Mouse (Mus musculus): ENCODE results near the gene Htr5a.
A peak's percentile ranks its signal among the peaks of the same experiment; 100 is the strongest.

The Htr5a gene

DNA sequence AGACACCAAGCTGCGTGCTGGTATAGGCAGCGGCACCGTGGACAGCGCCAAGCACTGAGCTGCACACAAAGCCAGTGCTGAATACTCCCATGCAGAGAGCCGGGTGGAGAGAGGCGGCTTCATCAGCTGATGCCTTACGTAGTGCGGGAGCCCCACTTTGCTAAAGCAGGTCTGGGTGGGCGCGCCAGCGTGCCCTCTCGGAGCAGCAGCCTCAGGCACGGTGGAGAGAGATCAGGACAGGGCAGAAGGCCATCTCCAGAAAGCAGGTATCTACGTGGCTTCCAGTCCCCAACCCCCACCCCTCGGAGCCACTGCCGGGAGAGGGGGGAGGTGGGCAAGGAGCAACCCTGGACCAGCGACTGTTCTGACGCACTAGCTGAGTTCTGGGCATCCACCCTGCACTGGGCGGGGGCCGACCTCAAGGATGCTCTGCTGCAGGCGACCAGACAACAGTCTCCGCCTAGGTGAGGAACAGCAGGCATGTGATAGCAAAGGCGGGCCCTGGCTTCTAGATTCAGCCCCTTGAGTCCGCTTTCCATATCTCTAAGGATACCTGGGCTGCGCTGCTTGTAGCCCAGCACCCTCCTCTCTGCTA, at the start of gene Htr5a:
Htr5a (plus strand) TSS at position 449 of the 595 bp plus-strand sequence.
- peak in 1 of 2 experiments; percentile 20 for DNase-seq (ENCODE audit: low spot score in 2 of 2)

DNA sequence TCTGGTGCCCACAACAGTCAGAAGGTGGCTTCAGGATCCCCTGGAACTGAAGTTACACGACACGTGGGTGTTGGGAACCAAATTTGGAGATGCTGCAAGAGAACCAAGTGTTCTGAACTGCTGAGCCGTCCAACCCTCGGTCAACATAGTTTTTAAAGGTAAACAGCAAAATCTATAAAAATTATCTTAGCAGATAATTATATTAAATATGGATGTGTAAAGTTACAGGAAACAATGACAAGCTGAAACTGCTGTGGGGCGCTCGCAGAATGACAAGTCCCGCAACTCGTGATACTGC, 49.8 kb upstream of the Htr5a start:
- DNase-seq (ENCODE audit: low spot score in 2 of 2) = no peak

DNA sequence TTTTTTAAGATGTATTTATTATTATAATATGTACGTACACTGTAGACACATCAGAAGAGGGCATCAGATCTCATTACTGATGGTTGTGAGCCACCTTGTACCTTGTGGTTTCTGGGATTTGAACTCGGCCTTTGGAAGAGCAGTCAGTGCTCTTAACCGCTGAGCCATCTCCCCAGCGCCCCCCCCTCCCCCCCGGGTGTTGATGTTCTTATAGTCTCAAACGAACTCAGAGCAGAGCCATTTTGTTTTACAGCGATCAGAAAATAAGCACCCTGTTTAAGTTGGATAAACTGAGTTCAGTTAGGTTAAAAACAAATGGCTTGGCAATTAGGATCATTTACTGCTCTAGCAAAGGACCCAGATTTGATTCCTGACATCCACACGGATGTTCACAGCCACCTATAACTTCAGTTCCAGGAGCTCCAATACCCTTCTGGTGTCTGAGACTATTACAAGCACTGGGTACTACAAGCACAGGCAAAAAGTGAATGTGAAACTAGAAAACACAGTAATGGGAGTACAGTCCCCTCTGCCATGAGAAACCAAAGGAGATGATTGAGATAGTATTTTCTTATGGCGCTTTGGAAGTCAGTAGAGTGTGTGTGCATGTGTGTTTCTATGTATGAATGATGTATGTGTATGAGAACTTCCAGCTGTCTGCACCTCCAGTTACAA, 49.3 kb upstream of the Htr5a start:
- no peak for DNase-seq (ENCODE audit: low spot score in 2 of 2)

DNA sequence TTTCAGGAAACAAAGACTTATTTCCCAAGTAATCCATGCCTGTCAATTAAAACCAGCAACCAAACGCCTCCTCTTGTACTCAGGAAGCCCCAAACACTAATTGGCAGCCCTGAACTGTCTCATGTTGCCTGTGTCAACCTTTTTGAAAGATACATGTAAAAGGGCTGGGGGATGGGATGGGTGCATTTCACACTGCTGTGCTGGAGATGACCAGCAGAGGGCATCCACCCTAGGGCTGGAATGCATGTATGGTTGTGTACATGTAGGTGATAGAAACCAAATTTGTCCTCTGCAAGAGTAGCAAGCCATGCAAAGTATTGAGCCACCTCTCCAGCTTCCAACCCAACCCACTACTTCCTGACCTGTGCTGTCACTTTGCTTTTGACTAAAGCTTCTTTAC, 48.0 kb upstream of the Htr5a start:
- DNase-seq (ENCODE audit: low spot score in 2 of 2) = peak; percentile 56 to 75

DNA sequence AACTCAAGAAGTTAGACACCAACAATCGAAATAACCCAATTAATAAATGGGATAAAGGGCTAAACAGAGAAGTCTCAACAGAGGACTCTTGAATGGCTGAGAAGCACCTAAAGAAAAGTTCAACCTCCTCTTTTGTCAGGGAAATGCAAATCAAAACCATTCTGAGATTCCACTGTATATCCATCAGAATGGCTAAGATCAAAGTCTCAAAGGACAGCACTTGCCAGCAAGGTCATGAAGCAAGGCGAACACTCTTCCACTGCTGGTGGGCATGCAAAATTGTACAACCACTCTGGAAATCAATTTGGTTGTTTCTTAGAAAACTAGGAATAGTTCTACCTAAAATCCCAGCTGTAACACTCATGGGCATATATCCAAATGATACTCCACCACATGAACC, 27.7 kb upstream of the Htr5a start:
- no peak for DNase-seq (ENCODE audit: low spot score in 2 of 2)

DNA sequence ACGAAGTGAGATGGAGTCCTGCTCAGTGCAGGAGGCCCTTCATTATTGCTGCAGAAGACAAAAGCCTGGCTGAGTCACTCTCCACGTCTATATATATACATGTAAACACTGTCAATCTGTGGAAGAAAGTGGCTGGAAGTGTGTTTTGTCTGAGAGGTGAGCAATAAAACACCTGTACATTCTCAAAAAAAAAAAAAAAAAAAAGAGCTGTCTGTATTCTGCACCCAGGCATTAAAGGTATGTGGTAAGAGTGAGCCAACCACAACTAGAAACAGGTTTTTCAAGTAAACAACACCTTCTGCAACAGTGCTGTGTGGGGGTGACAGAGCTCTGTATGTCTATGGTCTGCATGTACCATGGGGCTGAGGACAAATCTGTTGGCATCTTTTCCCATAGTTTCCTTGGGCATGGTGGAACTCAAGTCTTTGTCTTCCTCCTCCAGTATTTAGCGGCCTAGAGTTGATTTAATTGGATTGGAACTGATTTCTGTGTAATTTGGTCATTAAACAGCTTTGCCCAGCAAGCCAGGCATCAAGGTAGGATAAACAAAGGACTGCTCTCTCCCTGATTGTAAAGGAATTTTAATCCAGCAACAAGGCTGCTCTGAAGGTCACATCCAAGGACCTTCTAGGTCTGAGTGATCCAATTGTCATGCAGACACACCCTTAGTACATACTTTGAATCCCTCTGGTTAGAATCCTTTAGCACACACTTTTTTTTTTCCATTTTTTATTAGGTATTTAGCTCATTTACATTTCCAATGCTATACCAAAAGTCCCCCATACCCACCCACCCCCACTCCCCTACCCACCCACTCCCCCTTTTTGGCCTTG, 22.9 kb upstream of the Htr5a start:
- DNase-seq (ENCODE audit: low spot score in 2 of 2) = no peak

DNA sequence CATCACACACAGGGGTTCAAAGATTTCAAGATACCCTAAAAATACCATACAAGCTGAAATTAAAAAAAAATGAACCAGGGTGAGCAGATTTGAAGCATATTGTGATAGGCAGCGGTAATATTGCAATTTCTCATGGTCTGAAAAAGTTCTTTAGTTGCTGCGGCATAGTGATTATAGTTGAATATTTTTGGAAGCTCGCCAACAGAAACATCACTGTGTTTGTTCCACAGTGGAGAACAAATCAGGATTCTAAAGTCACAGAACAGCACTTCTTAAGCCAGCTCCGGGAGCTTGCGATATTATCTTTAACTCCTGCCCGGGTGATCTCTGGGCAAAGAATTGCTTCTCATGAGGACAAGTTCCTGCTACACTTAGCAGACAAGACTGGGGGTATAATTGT, 20.8 kb upstream of the Htr5a start:
- no peak for DNase-seq (ENCODE audit: low spot score in 2 of 2)

DNA sequence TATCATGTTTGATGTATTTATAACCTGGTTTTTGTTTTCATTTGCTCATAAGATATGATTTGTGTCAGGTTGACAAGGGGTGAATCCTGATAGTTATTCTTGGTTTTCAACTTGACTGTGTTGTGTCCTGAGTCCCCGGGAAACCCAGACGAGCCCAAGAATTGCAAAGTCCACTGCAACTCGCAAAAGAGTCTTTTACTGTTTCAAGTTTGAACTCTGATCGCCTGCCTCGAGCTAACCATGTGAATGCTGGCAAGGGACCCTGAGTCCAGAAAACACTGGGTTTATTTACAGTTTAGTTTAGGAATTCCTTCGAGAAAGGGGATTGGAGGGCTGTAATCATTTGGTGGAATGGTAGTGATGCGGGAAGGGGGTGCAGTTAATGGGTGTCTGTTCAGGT, 14.0 kb upstream of the Htr5a start:
- DNase-seq (ENCODE audit: low spot score in 2 of 2) = no peak

DNA sequence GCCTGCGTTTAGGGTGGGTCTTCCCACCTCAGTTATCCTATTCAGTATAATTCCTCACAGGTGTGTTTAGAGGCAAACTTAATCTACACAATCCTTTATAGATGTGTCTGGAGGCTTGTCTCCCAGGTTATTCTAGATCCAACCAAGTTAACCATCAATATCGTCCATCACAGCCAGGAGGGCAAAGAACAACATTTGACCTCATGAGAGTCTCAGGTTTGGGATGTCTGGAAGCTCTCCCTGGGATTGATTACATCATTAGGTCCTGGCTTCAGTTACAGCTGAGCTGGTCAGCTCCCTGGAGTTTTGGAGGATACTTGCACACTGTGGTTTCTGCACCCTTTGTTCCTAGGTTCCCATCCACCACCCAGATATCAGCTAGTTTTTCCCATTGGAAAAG, 6.9 kb upstream of the Htr5a start:
- DNase-seq (ENCODE audit: low spot score in 2 of 2) = no peak

DNA sequence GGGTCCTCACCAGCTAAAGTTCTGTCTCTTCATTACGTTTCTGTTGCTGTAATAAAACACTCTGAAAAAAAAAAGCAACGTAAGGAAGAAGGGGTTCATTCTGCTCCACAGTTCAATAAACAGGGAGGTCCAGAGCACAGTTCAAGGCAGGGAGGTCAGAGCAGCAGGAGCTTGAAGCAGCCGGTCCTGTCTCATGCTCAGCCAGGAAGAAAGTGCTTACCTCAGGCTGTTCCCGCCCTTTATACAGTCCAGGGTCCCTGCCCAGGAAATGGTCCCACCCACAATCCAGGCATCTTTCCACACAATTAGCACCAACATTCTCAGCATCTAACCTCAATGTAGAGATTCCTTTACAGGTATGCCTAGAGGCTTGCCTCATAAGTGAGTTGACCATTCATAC, 3.9 kb upstream of the Htr5a start:
- DNase-seq (ENCODE audit: low spot score in 2 of 2) = no peak

DNA sequence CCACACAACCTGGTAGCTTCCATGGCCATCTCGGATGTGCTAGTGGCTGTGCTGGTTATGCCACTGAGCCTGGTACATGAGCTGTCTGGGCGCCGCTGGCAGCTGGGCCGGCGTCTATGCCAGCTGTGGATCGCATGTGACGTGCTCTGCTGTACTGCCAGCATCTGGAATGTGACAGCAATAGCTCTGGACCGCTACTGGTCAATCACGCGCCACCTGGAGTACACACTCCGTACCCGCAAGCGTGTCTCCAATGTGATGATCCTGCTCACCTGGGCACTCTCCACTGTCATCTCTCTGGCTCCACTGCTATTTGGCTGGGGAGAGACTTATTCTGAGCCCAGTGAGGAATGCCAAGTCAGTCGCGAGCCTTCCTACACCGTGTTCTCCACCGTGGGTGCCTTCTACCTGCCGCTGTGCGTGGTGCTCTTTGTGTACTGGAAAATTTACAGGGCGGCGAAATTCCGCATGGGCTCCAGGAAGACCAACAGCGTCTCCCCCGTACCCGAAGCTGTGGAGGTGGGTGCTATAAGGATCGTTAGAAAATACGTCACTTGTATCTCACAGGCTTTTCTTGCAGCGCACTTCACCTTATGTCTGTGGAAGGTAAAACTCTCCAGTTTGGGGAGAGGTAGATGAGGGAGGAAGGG, 847 bp downstream of the Htr5a start:
- no peak for DNase-seq (ENCODE audit: low spot score in 2 of 2)

DNA sequence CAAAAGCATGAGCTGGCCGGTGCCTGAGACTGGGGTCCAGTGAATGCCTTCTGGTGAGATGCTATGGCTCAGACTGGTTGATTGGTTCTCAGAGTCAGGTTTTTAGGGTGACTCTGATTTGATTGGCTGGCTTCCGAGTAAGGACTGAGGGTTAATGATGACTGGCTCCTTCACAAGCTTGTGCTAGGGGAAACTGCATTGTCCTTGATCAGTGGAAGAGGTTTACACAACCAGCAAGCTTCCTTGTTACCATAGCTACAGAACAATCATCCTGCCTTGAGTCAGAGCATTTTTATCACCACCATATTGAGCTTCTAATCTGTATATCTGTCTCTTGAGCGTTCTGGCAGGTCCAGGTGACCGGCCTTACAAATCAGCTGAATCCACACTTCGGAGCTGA, 5.0 kb downstream of the Htr5a start:
- DNase-seq (ENCODE audit: low spot score in 2 of 2) = no peak

DNA sequence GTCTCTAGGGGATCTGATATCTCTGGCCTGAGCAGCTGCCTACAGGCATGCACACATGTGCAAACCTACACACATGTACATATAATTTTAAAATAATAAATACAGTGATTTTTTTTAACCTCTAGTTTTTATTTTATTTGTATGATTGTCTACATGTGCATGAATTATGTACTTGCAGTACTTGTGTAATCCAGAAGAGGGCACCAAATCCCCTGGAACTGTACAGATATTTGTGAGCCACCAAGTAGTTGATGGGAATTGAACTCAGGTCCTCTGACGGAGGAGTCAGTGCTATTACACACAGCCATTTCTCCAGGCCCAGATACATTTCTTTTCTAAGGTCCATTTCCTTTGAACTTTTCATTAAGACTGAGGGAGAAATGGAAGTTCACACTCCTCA, 12.3 kb downstream of the Htr5a start:
- no peak for DNase-seq (ENCODE audit: low spot score in 2 of 2)

DNA sequence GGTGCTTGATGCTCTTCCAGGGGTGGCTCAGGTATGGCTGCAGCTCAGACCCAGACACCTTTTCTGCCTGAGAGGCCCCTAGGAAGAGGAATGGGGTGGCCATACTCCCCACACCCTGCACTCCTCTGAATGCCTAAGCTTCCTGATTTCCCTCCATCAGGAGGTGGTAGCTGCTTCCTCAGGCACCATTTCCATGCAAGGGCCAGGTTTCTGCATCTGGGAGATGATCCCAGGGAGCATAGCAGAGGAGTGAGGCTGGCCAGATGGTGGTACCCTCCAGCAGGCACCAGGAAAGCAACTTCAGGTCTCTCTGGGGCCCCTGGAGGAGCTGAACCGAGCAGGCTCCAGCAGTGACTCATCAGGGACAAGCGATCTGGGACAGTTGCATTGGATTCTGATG, 13.8 kb downstream of the Htr5a start:
- no peak for DNase-seq (ENCODE audit: low spot score in 2 of 2)

DNA sequence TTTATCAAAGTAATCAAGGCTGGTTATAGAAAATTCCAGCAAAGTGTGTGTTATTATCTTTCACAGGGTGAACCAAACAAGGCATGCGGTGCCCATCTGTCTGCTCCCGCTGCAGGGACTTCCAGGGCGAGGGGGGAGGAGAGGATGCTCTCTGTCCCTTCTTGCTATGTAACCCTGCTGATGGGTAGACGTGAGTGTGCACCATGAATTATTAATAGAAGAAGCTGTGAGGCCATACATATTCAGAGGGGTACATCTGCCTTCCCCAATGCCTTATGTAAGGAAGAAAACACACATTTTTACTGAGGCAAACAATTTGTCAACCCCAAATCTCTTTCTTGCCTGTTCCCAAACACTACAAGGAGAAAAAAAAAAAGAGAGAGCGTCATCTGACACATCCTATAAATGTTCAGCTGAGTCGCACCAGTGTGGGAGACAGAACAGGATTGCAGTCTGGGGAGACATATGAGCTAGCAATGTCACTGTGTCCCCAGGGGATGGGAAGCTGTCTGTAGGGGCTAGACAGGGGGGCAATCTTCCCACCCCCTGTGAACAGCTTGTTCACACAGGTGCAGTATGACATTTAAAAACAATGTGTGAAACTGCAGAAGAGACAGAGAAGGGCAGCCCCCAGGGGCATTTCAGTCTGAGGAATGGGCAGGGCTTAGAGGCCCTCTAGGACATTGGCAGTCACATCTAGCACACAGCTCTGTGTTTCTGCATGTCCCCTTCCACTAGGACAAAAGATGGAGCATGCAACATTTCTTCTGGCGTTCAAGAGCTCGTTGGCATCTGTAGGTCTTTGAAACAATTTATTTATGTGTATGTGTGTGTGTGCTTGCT, 31.5 kb downstream of the Htr5a start:
- DNase-seq (ENCODE audit: low spot score in 2 of 2) = no peak

DNA sequence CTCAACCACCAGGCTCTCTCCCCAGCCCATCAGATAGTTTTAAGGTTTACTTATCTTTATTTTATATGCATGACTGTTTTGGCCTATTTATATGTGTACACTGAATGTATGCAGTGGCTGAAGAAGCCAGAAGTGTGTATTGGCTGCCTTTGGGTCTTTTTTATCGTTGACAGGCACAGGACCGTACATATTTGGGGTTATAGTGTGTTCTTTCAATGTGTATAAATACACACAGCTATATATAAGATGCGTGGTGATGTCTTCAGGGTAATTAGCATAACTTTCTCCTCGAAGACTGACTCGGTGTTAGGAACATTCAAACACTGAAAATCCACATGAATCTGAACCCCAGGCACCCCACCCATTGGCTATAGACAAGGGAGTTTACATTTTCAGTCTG, 32.3 kb downstream of the Htr5a start:
- DNase-seq (ENCODE audit: low spot score in 2 of 2) = no peak

DNA sequence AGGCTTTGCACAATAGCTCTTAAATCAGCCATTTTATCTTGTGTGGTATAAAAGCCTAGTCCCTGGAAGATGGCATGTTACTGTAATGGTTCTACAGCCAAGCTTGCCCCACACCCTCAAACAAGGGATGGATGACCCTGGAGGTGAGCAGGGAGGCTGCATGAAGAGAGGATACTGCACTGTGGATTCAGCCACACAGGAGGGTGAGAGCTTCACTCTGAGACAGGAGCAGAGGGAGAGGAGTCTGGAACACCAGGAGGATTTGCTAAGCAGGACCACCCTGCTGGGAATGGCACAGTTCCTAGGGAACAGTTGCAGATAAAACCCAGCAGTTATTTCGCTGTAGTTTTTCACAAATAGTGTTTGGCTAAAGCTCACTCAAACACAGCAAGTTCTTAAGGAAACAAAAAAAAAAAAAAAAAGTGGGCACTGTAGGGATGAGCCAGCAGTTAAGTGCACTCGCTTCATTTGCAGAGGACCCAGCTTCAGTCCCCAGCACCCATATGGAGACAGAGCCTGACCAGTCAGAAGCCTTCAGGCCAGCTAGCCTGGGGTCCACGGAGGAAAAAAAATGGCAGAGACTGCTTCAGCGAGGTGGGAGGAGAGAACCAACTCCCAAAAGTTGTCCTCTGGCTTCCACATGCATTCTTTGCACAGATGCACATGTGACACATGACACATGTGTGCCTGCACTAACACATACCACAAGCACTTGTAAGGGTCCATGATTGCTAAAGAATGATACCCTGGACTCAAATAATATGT, 33.6 kb downstream of the Htr5a start:
- DNase-seq (ENCODE audit: low spot score in 2 of 2) = no peak

DNA sequence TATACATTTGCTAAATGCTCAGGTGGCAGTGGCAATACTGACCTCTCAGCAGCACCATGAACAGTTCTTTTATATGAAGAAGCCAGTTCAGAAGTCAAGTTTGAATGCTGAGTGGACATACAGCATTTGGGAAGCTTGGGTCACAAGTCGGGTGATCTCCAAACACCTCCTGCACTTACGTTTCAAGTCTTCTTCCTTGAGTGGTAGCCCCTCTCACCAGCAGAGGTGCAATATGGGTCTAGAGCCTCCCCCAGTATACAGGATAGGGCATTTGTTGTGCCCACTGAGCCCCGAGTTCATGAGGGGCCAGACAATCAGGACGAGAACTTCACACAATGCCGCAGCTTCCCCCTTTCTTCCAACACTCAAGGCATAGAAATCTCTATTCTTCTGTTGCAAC, 36.4 kb downstream of the Htr5a start:
- no peak for DNase-seq (ENCODE audit: low spot score in 2 of 2)

DNA sequence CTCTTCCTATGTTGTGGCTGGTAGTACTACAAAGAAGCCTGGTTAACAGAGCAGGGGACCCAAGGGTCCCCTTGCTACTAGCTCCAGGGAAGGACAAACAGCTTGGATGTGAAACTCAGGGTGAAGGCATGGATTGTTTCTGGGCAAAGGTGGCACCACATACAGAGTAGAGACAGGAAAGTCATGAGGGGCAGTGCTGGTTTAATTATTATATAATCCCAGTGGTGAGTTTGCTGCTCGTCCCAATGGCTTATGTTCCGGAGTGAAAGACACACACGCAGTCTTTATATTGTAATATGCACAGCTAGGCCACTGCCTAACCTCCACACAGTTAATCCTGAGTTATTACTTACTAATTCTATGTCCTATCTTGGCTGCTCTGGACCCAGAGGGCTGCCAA, 37.8 kb downstream of the Htr5a start:
- no peak for DNase-seq (ENCODE audit: low spot score in 2 of 2)

DNA sequence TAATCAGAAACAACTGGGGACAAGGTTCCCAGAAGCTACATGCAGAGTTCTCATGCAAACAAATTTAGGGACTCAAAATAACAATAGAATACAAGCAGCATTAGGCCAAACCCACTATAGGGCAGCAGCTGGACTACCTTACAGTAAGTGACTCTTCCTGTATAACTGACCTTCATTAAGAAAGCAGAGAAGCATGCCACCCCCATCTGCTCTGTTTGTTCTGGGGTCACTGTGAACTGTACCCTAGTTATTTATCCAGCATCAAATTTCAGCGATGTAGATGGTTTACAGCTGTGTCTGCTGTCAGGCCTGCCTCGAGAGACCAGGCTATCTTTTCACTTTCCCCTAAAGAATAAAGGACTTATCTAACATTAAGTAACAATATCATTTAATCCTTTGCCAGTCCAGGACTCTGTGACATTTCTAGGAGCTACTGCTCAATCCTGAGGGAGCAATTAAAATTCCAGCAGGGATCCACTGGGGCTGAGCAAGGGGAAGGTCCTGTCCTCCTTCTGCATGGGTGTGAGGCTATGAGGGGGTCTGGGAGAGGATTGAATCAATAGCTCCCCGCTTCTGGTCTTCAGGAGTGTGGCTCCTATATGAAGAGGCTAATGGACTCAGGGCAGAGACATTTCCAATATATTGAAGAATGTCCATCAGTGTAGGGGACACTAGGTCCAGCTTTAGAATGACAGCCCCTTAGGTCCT, 38.5 kb downstream of the Htr5a start:
- DNase-seq (ENCODE audit: low spot score in 2 of 2) = no peak

All from cerebellum, postnatal 4 days (tissue).